Mouse (Mus musculus) heart, embryonic 14.5 days (tissue): Measurements from ENCODE around the gene Maml2. TPM values are rescaled to one million over a fixed set of nuclear protein-coding genes. Genes with fewer than 3 reads are reported as not detected.

Experiments
- ATAC-seq: fragments of 200-750 bp; cut with Nextera tagmentation; 2 replicates; pipeline ENCODE4 v1.8.0; 2017; ENCODE audit warnings: low read depth, moderate TSS enrichment; ENCODE audit not compliant: insufficient number of reproducible peaks, insufficient read depth, low FRiP score
- H3K27ac ChIP-seq, 2 experiments: fragments of 200-500 bp in 1 of 2; fragments of 300-500 bp in 1 of 2; sonication (generic) in 1 of 2; replicated peaks in 1 of 2; 2 replicates each; pipeline ENCODE4 v1.5.1; 2012 to 2014; ENCODE audit warnings: low read depth in 2 of 2, low read length in 2 of 2, control low read depth in 1 of 2, mild to moderate bottlenecking in 1 of 2, mixed read lengths in 1 of 2; ENCODE audit not compliant: control insufficient read depth in 1 of 2, insufficient read depth in 1 of 2
- H3K27me3 ChIP-seq: fragments of 300-500 bp; sonication (generic); 2 replicates; pipeline ENCODE4 v1.6.1; 2014; ENCODE audit warnings: mild to moderate bottlenecking, low read length, control low read depth; ENCODE audit not compliant: control insufficient read depth, insufficient read depth
- H3K36me3 ChIP-seq: fragments of 300-500 bp; sonication (generic); 2 replicates; pipeline ENCODE4 v1.6.1; 2014; ENCODE audit warnings: mild to moderate bottlenecking, control low read depth, low read length, mixed read lengths; ENCODE audit not compliant: control insufficient read depth, insufficient read depth
- H3K4me1 ChIP-seq, 2 experiments: fragments of 200-500 bp in 1 of 2; fragments of 300-500 bp in 1 of 2; sonication (generic) in 1 of 2; 2 replicates each; pipeline ENCODE4 v1.6.1; 2012 to 2014; ENCODE audit warnings: low read length in 2 of 2, control low read depth in 1 of 2, mixed read lengths in 1 of 2; ENCODE audit not compliant: control insufficient read depth in 2 of 2, insufficient read depth in 2 of 2
- H3K4me2 ChIP-seq: fragments of 300-500 bp; sonication (generic); 2 replicates; pipeline ENCODE4 v1.6.1; 2014; ENCODE audit warnings: mild to moderate bottlenecking, low read length
- H3K4me3 ChIP-seq, 2 experiments: fragments of 200-500 bp in 1 of 2; fragments of 300-500 bp in 1 of 2; sonication (generic) in 1 of 2; 2 replicates each; pipeline ENCODE4 v1.5.1; 2012 to 2014; ENCODE audit warnings: low read length in 2 of 2, mild to moderate bottlenecking in 2 of 2, control low read depth in 1 of 2, low read depth in 1 of 2, moderate library complexity in 1 of 2; ENCODE audit not compliant: control insufficient read depth in 1 of 2, insufficient read depth in 1 of 2
- H3K9ac ChIP-seq: fragments of 300-500 bp; sonication (generic); 2 replicates; pipeline ENCODE4 v1.6.1; 2014; ENCODE audit warnings: mild to moderate bottlenecking, low read length
- H3K9me3 ChIP-seq: fragments of 300-500 bp; sonication (generic); 2 replicates; pipeline ENCODE4 v1.6.1; 2016; ENCODE audit warnings: low read length, control low read depth; ENCODE audit not compliant: control insufficient read depth
- WGBS: fragments of 180-500 bp; shearing (Covaris S2); extraction: QIAGEN DNeasy Blood & Tissue Kit; methylation state at CpG from one replicate; pipeline ENCODE4 v1.1.7; 2014; 5-methylcytosine and 5-hydroxymethylcytosine counted together
- polyA plus RNA-seq: library from polyadenylated mRNA; unstranded; fragments of >200 nt; fragmentation: Nextera tagmentation; extraction: Ambion mirVana; gene quantifications from 2 replicates; pipeline ENCODE4 v1.2.1, GENCODE M21; 2014

The Maml2 gene
- polyA plus RNA-seq, 1 experiment from 2014 or later = 10.5 TPM

GRCm38 (mm10) chr9:13497016-13497415 lies 199.3 kb downstream of the Maml2 start:
- H3K36me3 ChIP-seq = no peaks in the 10 kb centered on the region
- no peak for ATAC-seq
- peak overlapping the region; percentile 14 to 66; a peak in 3 of 4 replicates for H3K27ac ChIP-seq
- WGBS = 61% methylated on average over 3 of the region's 3 CpGs
- no peak overlapping the region for H3K4me2 ChIP-seq
- H3K9ac ChIP-seq = no peak overlapping the region
- no peak overlapping the region for H3K4me3 ChIP-seq
- no peaks in the 10 kb centered on the region for H3K9me3 ChIP-seq
- H3K4me1 ChIP-seq = peaks cover 19 to 23% of the 10 kb centered on the region in 2 experiments
- H3K27me3 ChIP-seq = no peaks in the 10 kb centered on the region

DNA sequence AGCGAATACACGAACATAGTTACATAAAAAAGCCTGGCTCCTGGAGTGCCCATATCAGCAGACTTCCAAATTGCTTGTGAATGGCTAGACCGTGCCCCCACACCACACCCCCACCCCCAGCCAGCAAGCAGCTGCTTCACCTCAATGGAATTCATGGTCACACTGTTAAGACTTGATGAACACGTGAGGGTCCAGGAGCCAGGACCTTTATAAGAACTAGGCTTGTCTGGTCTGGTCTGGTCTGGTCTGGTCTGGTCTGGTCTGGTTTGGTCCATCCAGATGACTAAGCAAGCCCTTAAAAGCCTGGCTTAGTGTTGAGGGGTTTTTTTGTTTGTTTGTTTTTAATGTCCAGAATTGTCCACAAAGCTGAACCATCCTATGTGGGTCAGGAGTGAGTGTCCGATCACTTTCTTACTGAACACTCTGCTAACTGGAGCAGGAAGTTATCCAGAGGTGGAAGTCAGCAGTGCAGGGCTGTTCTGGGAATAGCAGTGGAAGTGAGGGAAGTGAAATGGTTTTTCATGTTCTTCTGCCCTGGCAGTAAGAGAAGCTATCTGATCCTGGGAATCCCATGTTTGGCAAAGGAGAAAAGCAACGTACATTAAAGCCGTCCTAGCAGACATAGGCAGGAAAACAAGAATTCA lies 200.1 kb downstream of the Maml2 start:
- H3K9me3 ChIP-seq = no peaks in the 10 kb centered on the region
- peak overlapping the region; percentile 27; the same call in 1 of the 2 replicates for H3K9ac ChIP-seq
- WGBS = 29% methylated on average over 7 of the region's 7 CpGs
- ATAC-seq = peak; percentile 52
- no peaks in the 10 kb centered on the region for H3K27me3 ChIP-seq
- peaks cover 19 to 23% of the 10 kb centered on the region in 2 experiments for H3K4me1 ChIP-seq
- H3K4me3 ChIP-seq = no peak overlapping the region
- H3K36me3 ChIP-seq = no peaks in the 10 kb centered on the region
- peak overlapping the region; percentile 11; the same call in 1 of the 2 replicates for H3K4me2 ChIP-seq
- H3K27ac ChIP-seq = peak overlapping the region; percentile 57 to 82

GRCm38 (mm10) chr9:13500045-13500444 lies 202.3 kb downstream of the Maml2 start:
- no peaks in the 10 kb centered on the region for H3K27me3 ChIP-seq
- 88% methylated on average over 5 of the region's 5 CpGs for WGBS
- no peak for ATAC-seq
- H3K4me3 ChIP-seq = no peak overlapping the region
- no peak overlapping the region for H3K9ac ChIP-seq
- H3K4me2 ChIP-seq = no peak overlapping the region
- H3K4me1 ChIP-seq = peaks cover 17 to 23% of the 10 kb centered on the region in 2 experiments
- H3K36me3 ChIP-seq = no peaks in the 10 kb centered on the region
- no peaks in the 10 kb centered on the region for H3K9me3 ChIP-seq
- no peak overlapping the region for H3K27ac ChIP-seq

DNA sequence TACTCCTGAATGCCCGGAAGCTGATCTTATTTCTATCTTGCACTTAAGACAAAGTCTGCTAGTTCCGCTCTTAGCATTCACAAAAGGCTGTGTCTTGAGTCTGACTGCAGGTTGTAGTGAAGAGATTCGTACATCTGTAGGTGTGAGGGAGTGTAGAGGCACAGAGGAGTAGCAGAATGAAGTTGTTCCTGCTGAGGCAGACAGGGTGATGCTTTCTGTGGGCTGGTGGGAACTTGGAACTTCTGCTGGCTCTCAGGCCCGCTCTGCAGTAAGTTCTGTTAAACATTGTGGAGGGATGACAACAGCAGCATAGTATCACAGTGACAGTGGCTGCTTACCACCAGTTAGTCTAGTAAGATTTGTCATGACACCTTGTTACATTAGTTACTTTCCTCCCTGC lies 207.3 kb downstream of the Maml2 start:
- Histone ChIP-seq H3K4me3 (no peak overlapping the region), H3K9me3 (no peaks in the 10 kb centered on the region), H3K27ac (no peak overlapping the region), H3K36me3 (no peaks in the 10 kb centered on the region), H3K9ac (no peak overlapping the region), H3K4me1 (peaks cover 3 to 11% of the 10 kb centered on the region in 2 experiments; a peak in 3 of 4 replicates), H3K27me3 (no peaks in the 10 kb centered on the region), H3K4me2 (no peak overlapping the region)
- WGBS = 69% methylated on average over 4 of the region's 4 CpGs
- no peak for ATAC-seq

- 0 out of 4 replicates have a peak overlapping the region, but pooled peaks have one; percentile 6 to 22 for H3K27ac ChIP-seq
- peaks cover 2 to 14% of the 10 kb centered on the region in 2 experiments; a peak in 3 of 4 replicates for H3K4me1 ChIP-seq
- 49% methylated on average over 6 of the region's 6 CpGs for WGBS
- H3K27me3 ChIP-seq = no peaks in the 10 kb centered on the region
- H3K9ac ChIP-seq = no peak overlapping the region
- H3K36me3 ChIP-seq = no peaks in the 10 kb centered on the region
- no peak overlapping the region for H3K4me2 ChIP-seq
- H3K9me3 ChIP-seq = no peaks in the 10 kb centered on the region
- no peak for ATAC-seq
- no peak overlapping the region for H3K4me3 ChIP-seq
These were observed 209.4 kb downstream of the Maml2 start for GRCm38 (mm10) chr9:13506956-13507821.

DNA sequence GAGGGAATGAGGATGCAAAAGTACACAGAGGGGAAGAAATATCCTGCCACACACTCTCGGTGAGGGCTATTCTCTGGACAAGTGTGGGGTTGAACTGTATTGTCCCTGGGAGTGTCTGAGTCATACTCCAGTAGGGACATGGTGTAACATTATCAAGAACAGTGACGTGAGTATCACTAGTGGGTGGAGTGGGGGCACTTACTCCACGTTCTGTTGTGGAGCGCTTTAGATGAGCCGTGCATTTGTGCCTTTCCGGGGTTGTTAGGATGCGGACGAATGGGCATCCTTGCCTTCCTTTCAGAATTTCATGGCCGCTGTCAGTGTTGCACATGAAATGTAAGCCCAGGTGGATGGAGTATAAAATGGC lies 210.0 kb downstream of the Maml2 start:
- H3K27ac ChIP-seq = 0 out of 4 replicates have a peak overlapping the region, but pooled peaks of 1 of the 2 experiments have one; percentile 6
- no peak overlapping the region for H3K4me3 ChIP-seq
- no peaks in the 10 kb centered on the region for H3K36me3 ChIP-seq
- H3K9ac ChIP-seq = no peak overlapping the region
- H3K27me3 ChIP-seq = no peaks in the 10 kb centered on the region
- no peak overlapping the region for H3K4me2 ChIP-seq
- H3K4me1 ChIP-seq = peaks cover 2 to 14% of the 10 kb centered on the region in 2 experiments; a peak in 3 of 4 replicates
- no peaks in the 10 kb centered on the region for H3K9me3 ChIP-seq
- ATAC-seq = no peak; the same call in 1 of the 2 replicates
- WGBS = 74% methylated on average over 9 of the region's 9 CpGs

DNA sequence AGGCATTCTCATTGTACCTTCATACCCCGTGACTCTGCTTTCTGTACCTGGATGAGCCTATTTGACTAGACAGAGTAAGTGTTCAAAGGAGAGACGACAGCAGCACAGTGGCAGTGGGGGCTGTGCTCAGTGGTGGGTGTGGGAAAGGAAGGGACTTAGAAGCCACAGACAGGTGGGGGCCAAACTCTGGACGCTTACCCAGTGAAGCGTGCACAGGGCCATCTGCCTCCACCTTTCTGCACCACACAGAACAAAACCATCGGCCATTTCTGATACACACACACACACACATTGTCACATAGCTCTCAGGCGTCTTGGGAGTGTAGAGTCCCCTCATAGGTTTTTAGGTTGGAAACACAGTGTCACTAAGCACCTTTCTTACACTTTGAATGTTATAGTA lies 212.0 kb downstream of the Maml2 start:
- Histone ChIP-seq H3K4me1 (peaks cover 2 to 17% of the 10 kb centered on the region in 2 experiments; a peak in 3 of 4 replicates), H3K27me3 (no peaks in the 10 kb centered on the region)
- WGBS = 79% methylated on average over 6 of the region's 6 CpGs

More for the DNA sequence above, 212.0 kb downstream of the Maml2 start:
- Histone ChIP-seq H3K36me3 (no peaks in the 10 kb centered on the region), H3K9me3 (0 out of 2 replicates have a peak, but pooled peaks cover 2% of the 10 kb centered on the region), H3K4me2 (no peak overlapping the region), H3K9ac (no peak overlapping the region), H3K27ac (no peak overlapping the region), H3K4me3 (no peak overlapping the region)
- no peak for ATAC-seq
